Mouse (Mus musculus) bone marrow, adult 2 months (tissue): Measurements from ENCODE around the gene Tmem266. TPM values are rescaled to one million over a fixed set of nuclear protein-coding genes. Genes with fewer than 3 reads are reported as not detected.

Experiments
- H3K27ac ChIP-seq: fragments of 200-500 bp; 2 replicates; pipeline ENCODE4 v1.5.1; 2012; ENCODE audit warnings: low read depth, mild to moderate bottlenecking, control low read depth, inconsistent platforms, low read length; ENCODE audit not compliant: control insufficient read depth, poor library complexity, insufficient read depth
- H3K4me1 ChIP-seq: fragments of 200-500 bp; 2 replicates; pipeline ENCODE4 v1.6.1; 2011; ENCODE audit warnings: low read length; ENCODE audit not compliant: control insufficient read depth, insufficient read depth
- H3K4me3 ChIP-seq: fragments of 200-500 bp; replicated peaks from 2 replicates; pipeline ENCODE3; 2011; ENCODE audit warnings: mild to moderate bottlenecking, low read depth, low read length, control low read depth; ENCODE audit not compliant: control insufficient read depth
- CTCF ChIP-seq: fragments of 200-500 bp; IDR thresholded peaks from 2 replicates; pipeline ENCODE4 v1.5.1; 2011; ENCODE audit warnings: low read length, control low read depth; ENCODE audit not compliant: control insufficient read depth, insufficient read depth
- POLR2A ChIP-seq: fragments of 200-500 bp; IDR thresholded peaks from 2 replicates; pipeline ENCODE4 v1.6.1; 2011; ENCODE audit warnings: low read depth, mild to moderate bottlenecking, control low read depth, low read length, borderline replicate concordance; ENCODE audit not compliant: control insufficient read depth
- WGBS: fragments of 180-500 bp; shearing (Covaris S2); methylation state at CpG from one replicate; pipeline ENCODE4 v1.1.7; 2018; 5-methylcytosine and 5-hydroxymethylcytosine counted together
- polyA plus RNA-seq: library from polyadenylated mRNA; stranded (reverse); fragments of >200 nt; gene quantifications from 2 replicates; pipeline ENCODE4 v1.2.4, GENCODE M21; 2011; ENCODE audit warnings: low replicate concordance; ENCODE audit not compliant: missing spikeins, insufficient read depth, insufficient read length

Gene Tmem266
- polyA plus RNA-seq, 1 experiment = not detected

DNA sequence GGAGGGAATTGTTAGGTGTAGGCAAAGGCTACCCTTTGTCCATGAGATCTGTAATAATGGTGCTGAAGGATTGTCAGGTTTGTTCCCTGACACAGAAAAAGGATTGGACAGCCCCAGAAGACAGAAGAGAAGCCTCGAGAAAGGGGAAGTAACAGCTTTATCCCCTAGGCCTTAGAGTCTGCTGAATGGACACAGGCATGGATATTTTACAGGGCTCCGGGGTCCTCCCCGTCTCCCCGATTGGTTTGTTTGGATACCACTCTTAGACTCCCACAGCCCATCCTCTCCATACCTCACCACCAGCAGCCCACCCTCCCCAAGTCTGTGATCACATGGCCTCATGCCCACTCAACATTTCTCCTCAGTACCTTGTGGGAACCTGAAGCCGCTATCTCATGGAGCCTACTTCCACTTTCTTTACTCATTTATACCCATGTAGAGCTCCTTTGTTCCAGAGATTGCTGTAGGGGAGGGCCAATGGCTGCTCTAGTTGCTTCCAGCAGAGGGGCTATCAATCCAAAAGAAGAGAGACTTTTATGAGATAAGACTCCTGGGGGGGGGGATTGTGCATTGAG is 112.6 kb downstream of the Tmem266 start:
- Histone ChIP-seq H3K4me1 (no peaks in the 10 kb centered on the region), H3K4me3 (no peak overlapping the region), H3K27ac (no peak overlapping the region)
- no peak for TF ChIP-seq CTCF
- 59% methylated on average over 5 of the region's 5 CpGs for WGBS

DNA sequence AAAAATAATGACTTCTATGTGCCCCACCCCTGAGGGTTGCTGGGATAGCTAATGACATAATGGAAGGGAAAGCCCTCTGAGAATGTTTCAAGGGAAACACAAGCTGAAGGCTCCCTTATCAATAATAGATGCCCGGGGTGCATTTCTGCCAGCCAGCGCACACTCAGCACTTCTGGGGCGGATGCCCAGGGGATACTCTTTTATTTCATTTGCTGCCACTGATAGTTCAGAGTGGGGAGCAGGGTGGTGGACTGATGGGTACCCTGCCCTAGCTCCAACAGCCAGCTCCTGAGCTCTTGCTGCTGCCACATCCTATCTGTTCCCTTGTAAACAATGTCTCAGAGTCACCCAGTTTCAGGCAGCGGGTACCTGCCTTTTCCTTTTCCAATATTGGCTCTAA is 120.8 kb downstream of the Tmem266 start:
- TF ChIP-seq CTCF (no peak), POLR2A (no peak)
- no peak overlapping the region for H3K27ac ChIP-seq
- 86% methylated on average over 4 of the region's 4 CpGs for WGBS
- no peak overlapping the region for H3K4me3 ChIP-seq
- no peaks in the 10 kb centered on the region for H3K4me1 ChIP-seq

DNA sequence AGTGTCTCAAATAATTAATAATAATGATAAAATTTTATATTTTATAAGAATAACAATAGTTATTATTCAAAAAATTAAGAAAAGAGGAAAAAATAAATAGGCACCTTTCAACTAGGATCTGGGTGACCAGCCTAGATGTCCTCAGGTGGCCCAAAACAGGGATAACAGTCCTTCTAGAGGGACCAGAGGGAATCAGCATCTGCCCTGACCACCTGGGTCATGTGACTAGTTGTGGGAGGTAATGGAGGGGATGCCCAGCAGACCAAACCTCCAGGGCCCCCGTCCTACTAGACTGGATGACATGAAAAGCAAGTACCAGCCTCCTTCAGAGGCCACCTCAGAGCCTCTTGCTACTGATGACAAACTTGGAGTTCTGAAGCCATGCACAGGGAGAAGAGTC is 122.4 kb downstream of the Tmem266 start:
- Histone ChIP-seq H3K4me3 (no peak overlapping the region), H3K4me1 (no peaks in the 10 kb centered on the region), H3K27ac (no peak overlapping the region)
- 62% methylated on average over 1 of the region's 1 CpGs for WGBS
- TF ChIP-seq CTCF (no peak), POLR2A (no peak)

DNA sequence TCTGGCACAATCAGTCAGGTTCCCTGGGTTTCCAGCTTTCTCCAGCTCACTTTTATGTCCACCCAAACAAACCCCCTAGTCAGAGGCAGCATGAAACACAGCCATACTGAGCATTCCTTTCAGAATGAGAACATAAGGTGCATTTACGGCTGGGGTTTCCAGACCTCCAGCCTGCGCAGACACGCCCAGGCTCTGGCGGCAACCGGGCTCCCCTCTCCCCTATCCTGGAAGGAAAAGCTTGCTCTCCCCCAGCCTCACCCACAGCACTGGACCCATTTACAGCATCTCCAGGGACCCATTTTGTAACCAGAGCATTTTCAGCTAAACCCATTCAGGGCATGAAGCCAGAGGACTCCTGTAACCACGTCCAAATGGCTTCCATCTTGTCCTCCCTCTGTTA is 123.3 kb downstream of the Tmem266 start:
- Histone ChIP-seq H3K27ac (no peak overlapping the region), H3K4me1 (no peaks in the 10 kb centered on the region), H3K4me3 (no peak overlapping the region)
- 85% methylated on average over 6 of the region's 6 CpGs for WGBS
- TF ChIP-seq CTCF = no peak
- no peak for TF ChIP-seq POLR2A

DNA sequence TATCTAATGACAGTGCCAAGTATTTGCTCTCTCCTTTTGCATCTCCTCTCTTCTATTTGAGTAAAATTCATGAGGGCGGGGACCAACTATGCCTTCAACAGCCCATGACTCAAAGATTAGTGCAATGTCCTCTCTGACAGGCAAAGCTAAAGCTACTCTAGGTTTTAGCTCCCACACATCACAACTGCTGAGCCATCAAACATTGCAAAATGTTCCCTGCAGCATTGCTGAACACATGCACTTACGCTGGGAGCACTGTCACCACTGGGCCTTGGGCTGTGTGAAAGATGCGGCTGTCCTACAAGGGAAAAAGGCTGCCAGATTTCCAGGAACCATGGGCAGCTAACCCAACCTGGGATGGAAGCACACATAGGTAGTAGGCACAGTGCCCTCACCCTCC is 124.7 kb downstream of the Tmem266 start:
- no peak for TF ChIP-seq POLR2A
- no peak for TF ChIP-seq CTCF
- Histone ChIP-seq H3K4me1 (no peaks in the 10 kb centered on the region), H3K4me3 (no peak overlapping the region), H3K27ac (no peak overlapping the region)
- 82% methylated on average over 3 of the region's 3 CpGs for WGBS

DNA sequence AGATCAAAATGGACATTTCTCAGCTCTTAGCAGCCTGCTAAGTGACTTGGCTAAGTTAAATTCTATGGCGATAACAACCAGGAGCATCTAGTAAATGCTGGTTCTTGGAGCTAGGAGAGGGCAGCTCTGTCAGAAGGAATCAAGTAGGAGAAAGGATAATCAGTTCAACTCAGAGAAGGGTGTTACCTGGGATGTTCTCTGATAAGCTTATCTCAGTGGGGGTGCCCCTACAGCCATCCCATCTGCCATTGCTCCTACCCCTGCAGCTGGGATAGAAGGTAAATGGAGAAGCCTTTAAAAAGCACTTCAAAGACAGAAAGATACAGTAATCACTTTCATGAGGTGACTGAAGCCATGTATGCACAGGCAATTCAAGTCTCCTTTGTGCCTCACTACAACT is 126.2 kb downstream of the Tmem266 start:
- no peaks in the 10 kb centered on the region for H3K4me1 ChIP-seq
- no peak for TF ChIP-seq CTCF
- TF ChIP-seq POLR2A = no peak
- H3K27ac ChIP-seq = no peak overlapping the region
- WGBS = 88% methylated on average over 1 of the region's 1 CpGs
- no peak overlapping the region for H3K4me3 ChIP-seq

DNA sequence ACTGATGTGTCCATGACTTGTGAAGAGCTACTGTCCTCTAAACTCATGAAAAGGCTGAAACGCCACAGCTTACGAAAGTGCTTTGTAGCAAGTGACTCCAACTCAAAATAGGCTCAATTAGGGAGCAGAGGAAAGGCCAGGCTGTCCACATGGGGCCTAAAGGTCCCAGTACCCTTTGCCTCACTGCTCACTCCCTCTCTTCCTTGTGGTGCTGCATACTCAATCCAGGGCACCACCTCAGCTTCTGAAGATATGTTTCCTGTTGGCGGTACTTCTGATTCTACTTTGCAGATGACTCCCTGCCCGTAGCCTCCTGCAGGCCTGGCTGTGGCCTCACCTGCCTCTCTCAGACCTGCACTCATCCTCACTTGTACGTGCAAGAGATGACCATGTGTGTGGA is 126.7 kb downstream of the Tmem266 start:
- Histone ChIP-seq H3K27ac (no peak overlapping the region), H3K4me1 (no peaks in the 10 kb centered on the region), H3K4me3 (no peak overlapping the region)
- 83% methylated on average over 5 of the region's 5 CpGs for WGBS
- TF ChIP-seq POLR2A (no peak), CTCF (no peak)

DNA sequence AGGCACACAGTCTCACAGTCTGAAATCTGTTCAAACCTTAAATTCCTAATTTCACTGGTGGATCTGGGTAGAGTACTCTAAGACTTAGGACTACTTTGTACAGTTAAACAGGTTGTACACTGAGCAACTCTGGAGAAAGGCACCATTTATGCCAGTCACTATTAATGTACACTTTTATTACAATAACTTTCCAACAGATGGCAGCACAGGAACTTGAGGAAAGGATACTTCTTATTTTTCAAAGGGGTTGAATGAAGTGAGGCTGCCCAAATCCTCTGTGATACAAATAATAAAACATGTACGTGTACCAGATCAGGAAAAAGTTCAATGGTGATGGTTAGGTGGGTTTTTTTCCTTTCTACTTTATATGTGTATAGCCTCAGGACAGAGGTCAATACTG is 141.7 kb downstream of the Tmem266 start:
- Histone ChIP-seq H3K4me3 (no peak overlapping the region), H3K4me1 (no peaks in the 10 kb centered on the region), H3K27ac (no peak overlapping the region)
- 42% methylated on average over 1 of the region's 1 CpGs for WGBS
- no peak for TF ChIP-seq POLR2A
- TF ChIP-seq CTCF = no peak

DNA sequence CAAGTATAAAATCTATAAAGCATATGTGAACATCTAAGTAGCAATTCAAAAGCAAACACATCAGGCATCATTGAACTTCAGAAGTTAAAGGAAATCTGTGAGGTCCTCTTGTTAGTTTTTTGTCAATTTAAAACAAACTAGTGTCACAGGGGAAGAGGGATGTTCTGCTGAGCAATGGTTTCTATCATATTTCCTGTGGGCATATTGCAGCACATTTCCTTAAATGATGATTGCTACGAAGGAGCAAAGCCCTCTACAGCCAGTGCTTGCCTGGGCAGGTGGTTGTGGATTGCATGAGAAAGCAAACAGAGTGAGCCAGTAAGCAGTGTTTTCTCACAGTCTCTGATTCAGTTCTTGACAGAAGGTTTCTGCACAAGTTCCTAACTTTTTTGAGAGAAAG is 149.4 kb downstream of the Tmem266 start:
- Histone ChIP-seq H3K4me3 (no peak overlapping the region), H3K4me1 (no peaks in the 10 kb centered on the region), H3K27ac (no peak overlapping the region)
- WGBS = 17% methylated on average over 1 of the region's 1 CpGs
- no peak for TF ChIP-seq CTCF
- no peak for TF ChIP-seq POLR2A

DNA sequence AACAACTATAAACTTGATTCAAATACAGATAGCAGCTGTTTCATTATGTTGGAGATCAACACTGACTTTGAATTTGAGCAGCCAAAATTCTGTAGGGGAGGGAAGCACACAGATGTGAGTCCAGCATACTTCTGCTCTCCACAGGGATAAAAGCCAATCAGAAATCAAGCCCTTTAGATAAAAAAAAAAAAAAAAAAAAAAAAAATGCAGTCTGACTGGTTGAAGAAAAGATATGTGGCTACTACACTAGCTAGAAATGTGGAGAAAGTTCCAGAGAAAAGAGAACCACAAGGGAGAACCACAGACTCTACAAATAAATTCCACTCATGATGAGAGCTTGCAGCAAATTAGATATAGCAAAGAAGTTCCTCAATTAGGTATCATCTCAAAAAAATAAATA is 152.0 kb downstream of the Tmem266 start:
- TF ChIP-seq POLR2A (no peak), CTCF (no peak)
- Histone ChIP-seq H3K4me1 (no peaks in the 10 kb centered on the region), H3K4me3 (no peak overlapping the region), H3K27ac (no peak overlapping the region)
